Mouse (Mus musculus): ENCODE measurements around the gene As3mt. TPM values are rescaled to one million over a fixed set of nuclear protein-coding genes. Genes with fewer than 3 reads are reported as not detected.

As3mt gene
- 28.0 TPM for polyA plus RNA-seq (2015; fragmentation: Illumina TruSeq; extraction: RNeasy Lipid Tissue Mini Kit (QIAGEN cat#74804); ENCODE audit: insufficient read depth, low replicate concordance)

GRCm38 (mm10) chr19:46707296-46708151 lies at the start of gene As3mt:
Gene As3mt, plus strand, starts transcription at chr19:46707458.

GRCm38 (mm10) chr19:46672766-46673418 lies 34.4 kb upstream of the As3mt start, which contains the start of gene Cyp17a1:
Gene Cyp17a1, minus strand, starts transcription at chr19:46673172.

GRCm38 (mm10) chr19:46689460-46690372 lies 17.5 kb upstream of the As3mt start, which contains the start of gene Borcs7:
Gene Borcs7, plus strand, starts transcription at chr19:46689906.

GRCm38 (mm10) chr19:46761247-46761946 lies 54.1 kb downstream of the As3mt start, which contains the start of gene Cnnm2:
Gene Cnnm2, plus strand, starts transcription at chr19:46761596.

Other genes with a start within 250 kb of the As3mt start
- gene Trim8, start 205.8 kb upstream of the As3mt start, polyA plus RNA-seq (2015; fragmentation: Illumina TruSeq; extraction: RNeasy Lipid Tissue Mini Kit (QIAGEN cat#74804); ENCODE audit: insufficient read depth, low replicate concordance) = 13.0 TPM
- 25.3 TPM for gene Arl3, start 134.3 kb upstream of the As3mt start, polyA plus RNA-seq (2015; fragmentation: Illumina TruSeq; extraction: RNeasy Lipid Tissue Mini Kit (QIAGEN cat#74804); ENCODE audit: insufficient read depth, low replicate concordance)
- gene Sfxn2, start 134.1 kb upstream of the As3mt start, polyA plus RNA-seq (2015; fragmentation: Illumina TruSeq; extraction: RNeasy Lipid Tissue Mini Kit (QIAGEN cat#74804); ENCODE audit: insufficient read depth, low replicate concordance) = 15.1 TPM
- gene Wbp1l, start 108.4 kb upstream of the As3mt start, polyA plus RNA-seq (2015; fragmentation: Illumina TruSeq; extraction: RNeasy Lipid Tissue Mini Kit (QIAGEN cat#74804); ENCODE audit: insufficient read depth, low replicate concordance) = 35.8 TPM
- 0.12 TPM for gene Cyp17a1, start 34.3 kb upstream of the As3mt start, polyA plus RNA-seq (2015; fragmentation: Illumina TruSeq; extraction: RNeasy Lipid Tissue Mini Kit (QIAGEN cat#74804); ENCODE audit: insufficient read depth, low replicate concordance)
- gene Borcs7, start 17.6 kb upstream of the As3mt start, polyA plus RNA-seq (2015; fragmentation: Illumina TruSeq; extraction: RNeasy Lipid Tissue Mini Kit (QIAGEN cat#74804); ENCODE audit: insufficient read depth, low replicate concordance) = 19.2 TPM
- 2.2 TPM for gene Cnnm2, start 54.1 kb downstream of the As3mt start, polyA plus RNA-seq (2015; fragmentation: Illumina TruSeq; extraction: RNeasy Lipid Tissue Mini Kit (QIAGEN cat#74804); ENCODE audit: insufficient read depth, low replicate concordance)

All from spleen, adult 10 weeks (tissue).